Mouse (Mus musculus) myocyte (in vitro differentiated cells): Measurements from ENCODE around the gene Fcer1g. TPM values are rescaled to one million over a fixed set of nuclear protein-coding genes. Genes with fewer than 3 reads are reported as not detected.

ENCODE experiments used
- H3K27me3 ChIP-seq: one replicate; pipeline ENCODE4 v1.6.1; 2011; ENCODE audit not compliant: control insufficient read depth, insufficient read depth, insufficient read length
- H3K36me3 ChIP-seq: one replicate; pipeline ENCODE4 v1.6.1; 2011; ENCODE audit not compliant: control insufficient read depth, insufficient read depth
- H3K4me2 ChIP-seq: one replicate; pipeline ENCODE4 v1.6.1; 2011; ENCODE audit warnings: low read depth, control low read depth
- H3K4me3 ChIP-seq: one replicate; pipeline ENCODE4 v1.5.1; 2011; ENCODE audit warnings: mild to moderate bottlenecking, control low read depth, moderate library complexity
- H3K79me2 ChIP-seq: one replicate; pipeline ENCODE4 v1.6.1; 2011; ENCODE audit not compliant: control insufficient read depth, insufficient read depth
- H3ac ChIP-seq: one replicate; pipeline ENCODE4 v1.6.1; 2011; ENCODE audit not compliant: control insufficient read depth, insufficient read length
- CEBPB ChIP-seq: IDR thresholded peaks from 2 replicates; pipeline ENCODE4 v1.6.1; 2011; ENCODE audit warnings: mild to moderate bottlenecking, moderate library complexity; ENCODE audit not compliant: poor library complexity, insufficient read depth, severe bottlenecking
- E2F4 ChIP-seq: IDR thresholded peaks from one replicate; pipeline ENCODE4 v1.6.1; 2011; ENCODE audit warnings: mild to moderate bottlenecking, control low read depth, moderate library complexity; ENCODE audit not compliant: insufficient read depth
- MAX ChIP-seq: IDR thresholded peaks from one replicate; pipeline ENCODE4 v1.6.1; 2011; ENCODE audit warnings: low read depth, mild to moderate bottlenecking, control low read depth
- MYOD1 ChIP-seq, 3 experiments: IDR thresholded peaks; one replicate each; pipeline ENCODE4 v1.6.1; 2011; ENCODE audit warnings: control low read depth in 2 of 3, low read depth in 2 of 3, mild to moderate bottlenecking in 2 of 3, moderate library complexity in 1 of 3; ENCODE audit not compliant: insufficient read length in 2 of 3, control insufficient read depth in 1 of 3
- MYOG ChIP-seq, 3 experiments: IDR thresholded peaks; one replicate each; pipeline ENCODE4 v1.6.1; 2011; ENCODE audit warnings: control low read depth in 2 of 3, low read depth in 2 of 3, mild to moderate bottlenecking in 2 of 3; ENCODE audit not compliant: insufficient read length in 2 of 3, control insufficient read depth in 1 of 3, insufficient read depth in 1 of 3
- POLR2A ChIP-seq: IDR thresholded peaks from one replicate; pipeline ENCODE4 v1.6.1; 2011; ENCODE audit warnings: low read depth, mild to moderate bottlenecking, control low read depth, moderate library complexity; ENCODE audit not compliant: insufficient read length
- POLR2AphosphoS2 ChIP-seq: IDR thresholded peaks from one replicate; pipeline ENCODE4 v1.6.1; 2011; ENCODE audit warnings: low read depth, control low read depth; ENCODE audit not compliant: insufficient read length
- REST ChIP-seq: IDR thresholded peaks from one replicate; pipeline ENCODE4 v1.6.1; 2011; ENCODE audit warnings: mild to moderate bottlenecking, control low read depth, moderate library complexity; ENCODE audit not compliant: insufficient read depth, insufficient read length
- SRF ChIP-seq: IDR thresholded peaks from one replicate; pipeline ENCODE4 v1.6.1; 2011; ENCODE audit warnings: low read depth; ENCODE audit not compliant: control insufficient read depth, insufficient read length
- TCF12 ChIP-seq: IDR thresholded peaks from one replicate; pipeline ENCODE4 v1.6.1; 2011; ENCODE audit warnings: mild to moderate bottlenecking, control low read depth; ENCODE audit not compliant: poor library complexity, insufficient read depth, severe bottlenecking
- TCF3 ChIP-seq: IDR thresholded peaks from one replicate; pipeline ENCODE4 v1.6.1; 2011; ENCODE audit warnings: low read depth, control low read depth; ENCODE audit not compliant: insufficient read length
- USF1 ChIP-seq: IDR thresholded peaks from one replicate; pipeline ENCODE4 v1.6.1; 2011; ENCODE audit warnings: low read depth, mild to moderate bottlenecking, control low read depth, moderate library complexity
- polyA plus RNA-seq: library from polyadenylated mRNA; unstranded; fragments of >200 nt; fragmentation: generic; extraction: Trizol; gene quantifications from one replicate; pipeline ENCODE4 v1.2.1, GENCODE M21; 2012; ENCODE audit warnings: missing spikeins

Gene Fcer1g
- polyA plus RNA-seq, 1 experiment: not detected

GRCm38 (mm10) chr1:171280250-171280915 is 46.2 kb upstream of the Fcer1g start:
- Histone ChIP-seq H3K4me2 (peak overlapping the region; percentile 82), H3K36me3 (no peaks in the 10 kb centered on the region), H3K79me2 (no peaks in the 10 kb centered on the region), H3K27me3 (no peaks in the 10 kb centered on the region), H3ac (peak overlapping the region; percentile 60), H3K4me3 (peak overlapping the region; percentile 60)
- no peak for TF ChIP-seq TCF3
- no peak for TF ChIP-seq SRF

GRCm38 (mm10) chr1:171279721-171280120 is 45.6 kb upstream of the Fcer1g start:
- Histone ChIP-seq H3ac (no peak overlapping the region), H3K36me3 (peaks cover under 1% of the 10 kb centered on the region), H3K4me2 (peak overlapping the region; percentile 82), H3K27me3 (no peaks in the 10 kb centered on the region), H3K79me2 (no peaks in the 10 kb centered on the region), H3K4me3 (peak overlapping the region; percentile 60)
- TF ChIP-seq POLR2AphosphoS2 (no peak), SRF (no peak), E2F4 (no peak), REST (no peak), TCF12 (no peak), USF1 (no peak), MAX (no peak), POLR2A (no peak), TCF3 (no peak), CEBPB (no peak), MYOD1 (IDR thresholded peaks at IDR 0.05; ENCODE audit: control insufficient read depth in 1 of 3, insufficient read length in 2 of 3, low read depth in 2 of 3) (no peak), MYOG (IDR thresholded peaks at IDR 0.05; ENCODE audit: control insufficient read depth in 1 of 3, insufficient read depth in 1 of 3, insufficient read length in 2 of 3, low read depth in 2 of 3) (no peak)

GRCm38 (mm10) chr1:171279012-171279705 is 45.0 kb upstream of the Fcer1g start:
- TF ChIP-seq TCF12 (no peak), POLR2AphosphoS2 (no peak), SRF (no peak), USF1 (no peak), TCF3 (no peak), MAX (no peak), E2F4 (no peak), MYOG (IDR thresholded peaks at IDR 0.05; ENCODE audit: control insufficient read depth in 1 of 3, insufficient read depth in 1 of 3, insufficient read length in 2 of 3, low read depth in 2 of 3) (no peak), REST (no peak), MYOD1 (IDR thresholded peaks at IDR 0.05; ENCODE audit: control insufficient read depth in 1 of 3, insufficient read length in 2 of 3, low read depth in 2 of 3) (no peak), POLR2A (no peak), CEBPB (no peak)
- no peaks in the 10 kb centered on the region for H3K79me2 ChIP-seq
- H3K36me3 ChIP-seq: peaks cover 5% of the 10 kb centered on the region
- no peak overlapping the region for H3K4me3 ChIP-seq
- H3K27me3 ChIP-seq: no peaks in the 10 kb centered on the region
- H3ac ChIP-seq: no peak overlapping the region
- no peak overlapping the region for H3K4me2 ChIP-seq

GRCm38 (mm10) chr1:171278436-171278835 is 44.3 kb upstream of the Fcer1g start:
- peaks cover 10% of the 10 kb centered on the region for H3K36me3 ChIP-seq
- no peaks in the 10 kb centered on the region for H3K79me2 ChIP-seq
- no peak overlapping the region for H3K4me2 ChIP-seq
- H3K27me3 ChIP-seq: no peaks in the 10 kb centered on the region
- H3ac ChIP-seq: no peak overlapping the region
- H3K4me3 ChIP-seq: no peak overlapping the region
- no peak for TF ChIP-seq CEBPB
- TF ChIP-seq POLR2A: no peak
- no peak for TF ChIP-seq USF1
- no peak for TF ChIP-seq MAX
- TF ChIP-seq MYOG (IDR thresholded peaks at IDR 0.05; ENCODE audit: control insufficient read depth in 1 of 3, insufficient read depth in 1 of 3, insufficient read length in 2 of 3, low read depth in 2 of 3): no peak
- TF ChIP-seq SRF: no peak
- no peak for TF ChIP-seq REST
- no peak for TF ChIP-seq POLR2AphosphoS2
- TF ChIP-seq TCF12: no peak
- no peak for TF ChIP-seq TCF3
- no peak for TF ChIP-seq E2F4
- no peak for TF ChIP-seq MYOD1 (IDR thresholded peaks at IDR 0.05; ENCODE audit: control insufficient read depth in 1 of 3, insufficient read length in 2 of 3, low read depth in 2 of 3)

- TF ChIP-seq MYOG (IDR thresholded peaks at IDR 0.05; ENCODE audit: control insufficient read depth in 1 of 3, insufficient read depth in 1 of 3, insufficient read length in 2 of 3, low read depth in 2 of 3) (no peak), TCF12 (no peak), POLR2A (no peak), SRF (no peak), USF1 (no peak), E2F4 (no peak), CEBPB (no peak), MAX (no peak), POLR2AphosphoS2 (no peak), MYOD1 (IDR thresholded peaks at IDR 0.05; ENCODE audit: control insufficient read depth in 1 of 3, insufficient read length in 2 of 3, low read depth in 2 of 3) (no peak), TCF3 (no peak), REST (no peak)
- H3ac ChIP-seq: no peak overlapping the region
- peaks cover 10% of the 10 kb centered on the region for H3K36me3 ChIP-seq
- no peak overlapping the region for H3K4me3 ChIP-seq
- H3K27me3 ChIP-seq: no peaks in the 10 kb centered on the region
- H3K4me2 ChIP-seq: no peak overlapping the region
- no peaks in the 10 kb centered on the region for H3K79me2 ChIP-seq
Observed at GRCm38 (mm10) chr1:171277736-171278135, 43.6 kb upstream of the Fcer1g start.
